Mouse (Mus musculus) lung, embryonic 16.5 days (tissue): ENCODE measurements at regions not wholly inside any gene's neighbourhood (a gene's known extent, or its start where the extent isn't known, plus 50 kb on each side); places are given as distances from the start of the nearest gene placed in this dataset.

Source experiments
- ATAC-seq: fragments of 200-750 bp; cut with Nextera tagmentation; 2 replicates; pipeline ENCODE4 v1.8.0; 2017; ENCODE audit warnings: low read depth, mild to moderate bottlenecking, moderate library complexity
- H3K27ac ChIP-seq: fragments of 300-500 bp; sonication (generic); 2 replicates; pipeline ENCODE4 v1.5.1; 2014; ENCODE audit warnings: mild to moderate bottlenecking, control low read depth, low read length
- H3K27me3 ChIP-seq: fragments of 300-500 bp; sonication (generic); 2 replicates; pipeline ENCODE4 v1.6.1; 2014; ENCODE audit warnings: low read depth, low read length, mixed read lengths; ENCODE audit not compliant: control insufficient read depth, insufficient read depth
- H3K36me3 ChIP-seq: fragments of 300-500 bp; sonication (generic); 2 replicates; pipeline ENCODE4 v1.6.1; 2014; ENCODE audit warnings: low read length; ENCODE audit not compliant: control insufficient read depth, insufficient read depth
- H3K4me1 ChIP-seq: fragments of 300-500 bp; sonication (generic); replicated peaks from 2 replicates; pipeline ENCODE4 v1.6.1; 2014; ENCODE audit warnings: low read length, mixed read lengths; ENCODE audit not compliant: control insufficient read depth, insufficient read depth
- H3K4me2 ChIP-seq: fragments of 300-500 bp; sonication (generic); 2 replicates; pipeline ENCODE4 v1.6.1; 2014; ENCODE audit warnings: low read depth, low read length, control low read depth
- H3K4me3 ChIP-seq: fragments of 300-500 bp; sonication (generic); 2 replicates; pipeline ENCODE4 v1.5.1; 2014; ENCODE audit warnings: mild to moderate bottlenecking, low read length, control low read depth
- H3K9ac ChIP-seq: fragments of 300-500 bp; sonication (generic); 2 replicates; pipeline ENCODE4 v1.6.1; 2014; ENCODE audit warnings: low read length, control low read depth
- H3K9me3 ChIP-seq: fragments of 300-500 bp; sonication (generic); 2 replicates; pipeline ENCODE4 v1.6.1; 2016; ENCODE audit warnings: low read length; ENCODE audit not compliant: control insufficient read depth
- WGBS: fragments of 180-500 bp; shearing (Covaris S2); extraction: QIAGEN DNeasy Blood & Tissue Kit; methylation state at CpG from one replicate; pipeline ENCODE4 v1.1.7; 2014; 5-methylcytosine and 5-hydroxymethylcytosine counted together

GRCm38 (mm10) chr8:109012655-109013054 is 481.2 kb upstream of the Pmfbp1 start:
- Histone ChIP-seq H3K9ac (no peak overlapping the region), H3K36me3 (no peaks in the 10 kb centered on the region), H3K27me3 (no peaks in the 10 kb centered on the region), H3K4me3 (no peak overlapping the region), H3K27ac (no peak overlapping the region), H3K4me2 (no peak overlapping the region), H3K4me1 (no peaks in the 10 kb centered on the region), H3K9me3 (no peaks in the 10 kb centered on the region)
- WGBS: 35% methylated on average over 8 of the region's 8 CpGs
- no peak for ATAC-seq

- no peaks in the 10 kb centered on the region for H3K27me3 ChIP-seq
- H3K9me3 ChIP-seq: no peaks in the 10 kb centered on the region
- no peak overlapping the region for H3K9ac ChIP-seq
- WGBS: 59% methylated on average over 7 of the region's 7 CpGs
- no peak overlapping the region for H3K4me3 ChIP-seq
- H3K4me1 ChIP-seq: no peaks in the 10 kb centered on the region
- no peak overlapping the region for H3K27ac ChIP-seq
- no peak overlapping the region for H3K4me2 ChIP-seq
- no peaks in the 10 kb centered on the region for H3K36me3 ChIP-seq
- ATAC-seq: no peak
Measured at GRCm38 (mm10) chr8:109013577-109013976, 480.2 kb upstream of the Pmfbp1 start.

- WGBS: 65% methylated on average over 7 of the region's 7 CpGs
- Histone ChIP-seq H3K4me1 (no peaks in the 10 kb centered on the region), H3K27me3 (no peaks in the 10 kb centered on the region)
Measured at GRCm38 (mm10) chr8:109014746-109015145, 479.1 kb upstream of the Pmfbp1 start.

GRCm38 (mm10) chr8:109019565-109019964 is 474.3 kb upstream of the Pmfbp1 start:
- no peak overlapping the region for H3K27ac ChIP-seq
- H3K36me3 ChIP-seq: no peaks in the 10 kb centered on the region
- no peak overlapping the region for H3K4me3 ChIP-seq
- WGBS: 73% methylated on average over 7 of the region's 7 CpGs
- H3K4me1 ChIP-seq: no peaks in the 10 kb centered on the region
- no peaks in the 10 kb centered on the region for H3K27me3 ChIP-seq
- H3K9ac ChIP-seq: no peak overlapping the region
- no peaks in the 10 kb centered on the region for H3K9me3 ChIP-seq
- H3K4me2 ChIP-seq: no peak overlapping the region
- no peak for ATAC-seq

More at GRCm38 (mm10) chr8:109014746-109015145, 479.1 kb upstream of the Pmfbp1 start:
- Histone ChIP-seq H3K4me3 (no peak overlapping the region), H3K4me2 (no peak overlapping the region), H3K9ac (no peak overlapping the region), H3K36me3 (no peaks in the 10 kb centered on the region), H3K27ac (no peak overlapping the region), H3K9me3 (no peaks in the 10 kb centered on the region)
- ATAC-seq: no peak

GRCm38 (mm10) chr8:109020102-109020501 is 473.7 kb upstream of the Pmfbp1 start:
- ATAC-seq: no peak

GRCm38 (mm10) chr8:109027923-109028322 is 465.9 kb upstream of the Pmfbp1 start:
- Histone ChIP-seq H3K27ac (no peak overlapping the region), H3K4me2 (no peak overlapping the region), H3K9ac (no peak overlapping the region), H3K27me3 (no peaks in the 10 kb centered on the region), H3K4me3 (no peak overlapping the region), H3K36me3 (no peaks in the 10 kb centered on the region), H3K4me1 (no peaks in the 10 kb centered on the region), H3K9me3 (no peaks in the 10 kb centered on the region)
- 85% methylated on average over 8 of the region's 8 CpGs for WGBS
- ATAC-seq: no peak

More at GRCm38 (mm10) chr8:109020102-109020501, 473.7 kb upstream of the Pmfbp1 start:
- no peak overlapping the region for H3K4me2 ChIP-seq
- H3K4me1 ChIP-seq: no peaks in the 10 kb centered on the region
- H3K9me3 ChIP-seq: no peaks in the 10 kb centered on the region
- WGBS: 86% methylated on average over 4 of the region's 4 CpGs
- no peak overlapping the region for H3K27ac ChIP-seq
- H3K36me3 ChIP-seq: no peaks in the 10 kb centered on the region
- H3K9ac ChIP-seq: no peak overlapping the region
- H3K4me3 ChIP-seq: no peak overlapping the region
- H3K27me3 ChIP-seq: no peaks in the 10 kb centered on the region

- H3K4me3 ChIP-seq: no peak overlapping the region
- H3K4me2 ChIP-seq: no peak overlapping the region
- no peak for ATAC-seq
- H3K4me1 ChIP-seq: no peaks in the 10 kb centered on the region
- no peak overlapping the region for H3K27ac ChIP-seq
- WGBS: 52% methylated on average over 4 of the region's 4 CpGs
- H3K9ac ChIP-seq: no peak overlapping the region
- no peaks in the 10 kb centered on the region for H3K36me3 ChIP-seq
- H3K27me3 ChIP-seq: no peaks in the 10 kb centered on the region
- H3K9me3 ChIP-seq: peaks cover 4% of the 10 kb centered on the region; the same call in 1 of the 2 replicates
Measured at GRCm38 (mm10) chr8:109053608-109054007, 440.2 kb upstream of the Pmfbp1 start.

GRCm38 (mm10) chr8:109059152-109059551 is 434.7 kb upstream of the Pmfbp1 start:
- Histone ChIP-seq H3K27me3 (no peaks in the 10 kb centered on the region), H3K36me3 (no peaks in the 10 kb centered on the region), H3K9me3 (no peaks in the 10 kb centered on the region), H3K27ac (no peak overlapping the region), H3K4me3 (no peak overlapping the region), H3K4me2 (no peak overlapping the region), H3K4me1 (no peaks in the 10 kb centered on the region), H3K9ac (no peak overlapping the region)
- 81% methylated on average over 5 of the region's 5 CpGs for WGBS
- no peak for ATAC-seq

- ATAC-seq: no peak
- Histone ChIP-seq H3K4me1 (no peaks in the 10 kb centered on the region), H3K27me3 (no peaks in the 10 kb centered on the region)
Measured at GRCm38 (mm10) chr8:109062376-109062775, 431.5 kb upstream of the Pmfbp1 start.

GRCm38 (mm10) chr8:109073715-109074114 is 420.1 kb upstream of the Pmfbp1 start:
- WGBS: 83% methylated on average over 4 of the region's 4 CpGs
- no peaks in the 10 kb centered on the region for H3K27me3 ChIP-seq
- H3K9me3 ChIP-seq: no peaks in the 10 kb centered on the region; the same call in 1 of the 2 replicates
- no peak overlapping the region for H3K4me3 ChIP-seq
- no peak overlapping the region for H3K27ac ChIP-seq
- H3K9ac ChIP-seq: no peak overlapping the region
- H3K4me2 ChIP-seq: no peak overlapping the region
- no peaks in the 10 kb centered on the region for H3K36me3 ChIP-seq
- peaks cover 2% of the 10 kb centered on the region; the same call in 1 of the 2 replicates for H3K4me1 ChIP-seq
- no peak for ATAC-seq

More at GRCm38 (mm10) chr8:109062376-109062775, 431.5 kb upstream of the Pmfbp1 start:
- no peak overlapping the region for H3K4me2 ChIP-seq
- H3K9ac ChIP-seq: no peak overlapping the region
- H3K4me3 ChIP-seq: no peak overlapping the region
- H3K9me3 ChIP-seq: no peaks in the 10 kb centered on the region
- H3K36me3 ChIP-seq: no peaks in the 10 kb centered on the region
- no peak overlapping the region for H3K27ac ChIP-seq
